Mouse (Mus musculus) megakaryocyte, embryonic 14.5 days (primary cell): ENCODE results near the gene Ltv1.

Experiments used
- FLI1 ChIP-seq: IDR thresholded peaks from 2 replicates; pipeline ENCODE4 v1.6.1; 2012; ENCODE audit warnings: low read length, inconsistent platforms, mixed read lengths
- GATA1 ChIP-seq: IDR thresholded peaks from 3 replicates; pipeline ENCODE4 v1.6.1; 2012; ENCODE audit warnings: mixed read lengths, low read length, inconsistent platforms, borderline replicate concordance

DNA sequence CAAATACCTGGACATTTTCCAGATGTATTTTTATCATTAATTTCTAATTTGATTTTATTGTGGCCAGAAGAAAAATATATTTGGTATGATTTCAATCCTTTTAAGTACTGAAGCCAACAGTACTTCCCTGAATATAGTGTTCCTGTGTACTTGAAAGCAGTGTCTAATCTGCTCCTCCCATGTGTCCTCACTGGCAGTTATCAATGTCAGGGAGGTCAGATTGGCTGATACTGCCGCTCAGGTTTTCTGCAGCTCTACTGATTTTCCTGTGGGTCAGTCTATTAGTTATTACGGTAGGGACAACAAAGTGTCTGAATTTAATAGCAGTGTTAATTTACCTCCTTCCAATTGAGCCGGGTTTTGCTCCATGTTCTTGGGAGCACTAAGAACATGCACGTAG lies 30.9 kb downstream of the Ltv1 start:
- TF ChIP-seq GATA1: no peak
- TF ChIP-seq FLI1: no peak
